Mouse (Mus musculus) G1E (cell line): ENCODE results near the gene Eif2d. TPM values are rescaled to one million over a fixed set of nuclear protein-coding genes. Genes with fewer than 3 reads are reported as not detected.

Experiments
- ATAC-seq: 2 replicates; pipeline ENCODE4 v1.8.0; 2016; ENCODE audit warnings: mild to moderate bottlenecking; ENCODE audit not compliant: insufficient number of reproducible peaks, poor library complexity, low FRiP score, severe bottlenecking; ENCODE audit errors: extremely low read depth
- DNase-seq: peaks from one replicate; pipeline ENCODE4 v3.0.0; 2012; ENCODE audit warnings: low spot score
- H3K27me3 ChIP-seq: 2 replicates; pipeline ENCODE4 v1.6.1; 2012; ENCODE audit warnings: mild to moderate bottlenecking, low read length, inconsistent platforms; ENCODE audit not compliant: insufficient read depth
- H3K36me3 ChIP-seq: replicated peaks from 2 replicates; pipeline ENCODE3; 2012; ENCODE audit warnings: mild to moderate bottlenecking, inconsistent platforms
- H3K4me1 ChIP-seq: 2 replicates; pipeline ENCODE4 v1.6.1; 2012; ENCODE audit warnings: low read depth, low read length, inconsistent platforms, mixed read lengths; ENCODE audit not compliant: insufficient read depth
- H3K4me3 ChIP-seq: 2 replicates; pipeline ENCODE4 v1.5.1; 2012; ENCODE audit warnings: low read depth, mild to moderate bottlenecking, inconsistent platforms, low read length, moderate library complexity, mixed read lengths
- H3K9me3 ChIP-seq: replicated peaks from 2 replicates; pipeline ENCODE4 v1.6.1; 2012; ENCODE audit warnings: inconsistent platforms
- CTCF ChIP-seq: IDR thresholded peaks from 2 replicates; pipeline ENCODE4 v1.5.1; 2012; ENCODE audit warnings: low read depth, low read length, inconsistent platforms, mixed read lengths
- POLR2AphosphoS5 ChIP-seq: IDR thresholded peaks from 2 replicates; pipeline ENCODE4 v1.6.1; 2012; ENCODE audit warnings: low read depth, low read length, inconsistent platforms; ENCODE audit not compliant: insufficient replicate concordance
- polyA plus RNA-seq: library from polyadenylated mRNA; stranded (reverse); fragments of >175 nt; gene quantifications from 2 replicates; pipeline ENCODE4 v1.2.3, GENCODE M21; 2012
- total RNA-seq, 2 experiments: library from RNA; stranded (forward) in 1 of 2; stranded (reverse) in 1 of 2; fragments of 200-1000 nt in 1 of 2; fragments of >200 nt in 1 of 2; fragmentation: Nextera tagmentation in 1 of 2; gene quantifications; 2 replicates each; pipeline ENCODE4 v1.2.3; 2014 to 2017

Gene Eif2d
- total and polyA plus RNA-seq, 3 experiments = 70.5 to 347 (median 79.5) TPM

GRCm38 (mm10) chr1:131236077-131236476, 83.1 kb downstream of the Eif2d start:
- peaks cover 56% of the 10 kb centered on the region for H3K27me3 ChIP-seq
- ATAC-seq = no peak

More at GRCm38 (mm10) chr1:131236077-131236476, 83.1 kb downstream of the Eif2d start:
- DNase-seq = no peak
- Histone ChIP-seq H3K36me3 (no peaks in the 10 kb centered on the region), H3K4me3 (no peak overlapping the region), H3K9me3 (no peaks in the 10 kb centered on the region), H3K4me1 (no peaks in the 10 kb centered on the region)
- TF ChIP-seq POLR2AphosphoS5 = no peak
- no peak for TF ChIP-seq CTCF

Other genes starting within 250 kb of the Eif2d start
- not detected in 2 replicates for gene Il20, start 241.7 kb upstream of the Eif2d start, total RNA-seq (2014; fragmentation: Nextera tagmentation)
- gene Il20, start 241.7 kb upstream of the Eif2d start, total RNA-seq (2017) = 0.12 TPM in 1 of 2 replicates, not detected in the other
- not detected in 2 replicates for gene Il20, start 241.7 kb upstream of the Eif2d start, polyA plus RNA-seq
- not detected in 2 replicates for gene Il19, start 213.1 kb upstream of the Eif2d start, total RNA-seq (2014; fragmentation: Nextera tagmentation)
- gene Il19, start 213.1 kb upstream of the Eif2d start, total RNA-seq (2017) = 0.17 TPM in 1 of 2 replicates, not detected in the other
- gene Il19, start 213.1 kb upstream of the Eif2d start, polyA plus RNA-seq = not detected in 2 replicates
- gene Il10, start 133.3 kb upstream of the Eif2d start, total RNA-seq (2014; fragmentation: Nextera tagmentation) = not detected in 2 replicates
- 0.12 TPM in 1 of 2 replicates, not detected in the other for gene Il10, start 133.3 kb upstream of the Eif2d start, total RNA-seq (2017)
- not detected in 2 replicates for gene Il10, start 133.3 kb upstream of the Eif2d start, polyA plus RNA-seq
- gene Mapkapk2, start 55.4 kb upstream of the Eif2d start, total RNA-seq (2014; fragmentation: Nextera tagmentation) = 93.4 and 112 TPM in 2 replicates
- 53.1 and 63.8 TPM in 2 replicates for gene Mapkapk2, start 55.4 kb upstream of the Eif2d start, total RNA-seq (2017)
- 64.3 and 79.4 TPM in 2 replicates for gene Mapkapk2, start 55.4 kb upstream of the Eif2d start, polyA plus RNA-seq
- 52.4 and 59.4 TPM in 2 replicates for gene Dyrk3, start 14.8 kb upstream of the Eif2d start, total RNA-seq (2014; fragmentation: Nextera tagmentation)
- gene Dyrk3, start 14.8 kb upstream of the Eif2d start, total RNA-seq (2017) = 16.9 and 18.1 TPM in 2 replicates
- gene Dyrk3, start 14.8 kb upstream of the Eif2d start, polyA plus RNA-seq = 21.1 and 21.9 TPM in 2 replicates
- 0.75 and 1.1 TPM in 2 replicates for gene Rassf5, start 92.1 kb downstream of the Eif2d start, total RNA-seq (2014; fragmentation: Nextera tagmentation)
- 3.1 and 3.5 TPM in 2 replicates for gene Rassf5, start 92.1 kb downstream of the Eif2d start, total RNA-seq (2017)
- 0.43 and 0.51 TPM in 2 replicates for gene Rassf5, start 92.1 kb downstream of the Eif2d start, polyA plus RNA-seq
- 0.60 and 1.7 TPM in 2 replicates for gene Ikbke, start 126.4 kb downstream of the Eif2d start, total RNA-seq (2014; fragmentation: Nextera tagmentation)
- gene Ikbke, start 126.4 kb downstream of the Eif2d start, total RNA-seq (2017) = 0.87 and 1.1 TPM in 2 replicates
- 0.06 and 0.17 TPM in 2 replicates for gene Ikbke, start 126.4 kb downstream of the Eif2d start, polyA plus RNA-seq